Mouse (Mus musculus): ENCODE data around the gene Sycp1.

Gene Sycp1

DNA sequence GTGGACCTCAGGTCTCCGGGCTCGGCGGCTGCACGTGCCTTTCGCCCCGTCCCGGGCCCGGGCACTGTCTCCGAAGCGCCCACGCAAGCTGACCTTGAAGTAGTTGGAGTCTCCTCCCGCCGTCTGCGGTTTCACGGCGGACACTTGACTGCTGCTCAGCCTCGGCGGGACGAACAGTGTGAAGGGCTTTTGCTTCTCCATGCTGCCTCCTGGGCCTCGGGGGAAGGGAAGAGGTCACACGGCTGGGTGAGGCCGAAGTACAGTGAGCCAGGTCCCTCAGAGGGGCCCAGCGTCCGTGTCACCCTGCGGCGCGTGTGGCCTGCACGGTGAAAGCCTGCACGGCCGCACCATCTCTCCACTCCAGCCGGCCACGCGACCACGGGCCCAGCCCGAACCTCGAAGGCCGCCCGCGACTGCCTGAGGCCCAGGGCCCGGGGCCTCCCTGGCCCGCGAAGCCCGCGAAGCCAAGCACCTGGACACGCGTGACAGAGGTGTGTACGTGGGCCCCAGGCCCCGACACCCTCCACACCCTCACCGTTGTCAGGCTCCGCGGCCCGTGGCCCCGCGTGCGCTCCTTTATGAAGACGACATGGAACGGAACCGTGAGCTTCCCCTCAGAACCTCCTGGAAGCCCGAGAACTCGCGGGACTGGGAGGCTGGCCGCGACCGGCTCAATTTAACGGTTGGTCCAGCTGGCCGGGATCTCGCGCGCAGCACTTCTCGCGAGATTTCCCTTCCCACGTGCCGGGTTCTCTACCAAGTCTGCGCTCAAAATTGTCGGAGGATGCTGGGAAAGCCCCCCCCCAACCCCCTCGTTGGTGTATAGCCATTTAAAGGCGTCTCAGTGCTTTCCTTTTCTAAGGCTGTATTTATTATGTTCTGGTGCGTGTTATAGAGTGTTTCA, at the start of gene Sycp1:
Gene Sycp1 (minus strand): TSS at position 650 of the 904 bp plus-strand sequence.
- DNase-seq (ENCODE audit: low spot score) = no peak

DNA sequence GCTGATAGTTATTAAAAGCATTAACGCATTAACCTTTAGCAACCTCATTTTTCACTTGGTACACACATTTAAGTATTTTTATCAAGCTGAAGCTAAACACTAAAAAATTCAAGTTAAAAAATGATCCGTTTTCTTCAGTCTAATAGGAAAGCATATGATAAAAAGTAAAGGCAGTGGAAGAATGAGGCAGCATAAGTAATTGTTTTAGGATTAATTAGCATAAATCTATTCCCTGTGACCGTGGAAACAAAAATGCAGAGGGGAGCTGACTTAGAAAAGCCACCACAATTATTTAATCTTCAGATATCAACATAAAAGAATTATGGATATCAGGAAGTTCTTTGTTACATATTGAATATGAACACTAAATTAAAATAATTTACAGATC, 44.4 kb upstream of the Sycp1 start:
- DNase-seq (ENCODE audit: low spot score) = no peak

DNA sequence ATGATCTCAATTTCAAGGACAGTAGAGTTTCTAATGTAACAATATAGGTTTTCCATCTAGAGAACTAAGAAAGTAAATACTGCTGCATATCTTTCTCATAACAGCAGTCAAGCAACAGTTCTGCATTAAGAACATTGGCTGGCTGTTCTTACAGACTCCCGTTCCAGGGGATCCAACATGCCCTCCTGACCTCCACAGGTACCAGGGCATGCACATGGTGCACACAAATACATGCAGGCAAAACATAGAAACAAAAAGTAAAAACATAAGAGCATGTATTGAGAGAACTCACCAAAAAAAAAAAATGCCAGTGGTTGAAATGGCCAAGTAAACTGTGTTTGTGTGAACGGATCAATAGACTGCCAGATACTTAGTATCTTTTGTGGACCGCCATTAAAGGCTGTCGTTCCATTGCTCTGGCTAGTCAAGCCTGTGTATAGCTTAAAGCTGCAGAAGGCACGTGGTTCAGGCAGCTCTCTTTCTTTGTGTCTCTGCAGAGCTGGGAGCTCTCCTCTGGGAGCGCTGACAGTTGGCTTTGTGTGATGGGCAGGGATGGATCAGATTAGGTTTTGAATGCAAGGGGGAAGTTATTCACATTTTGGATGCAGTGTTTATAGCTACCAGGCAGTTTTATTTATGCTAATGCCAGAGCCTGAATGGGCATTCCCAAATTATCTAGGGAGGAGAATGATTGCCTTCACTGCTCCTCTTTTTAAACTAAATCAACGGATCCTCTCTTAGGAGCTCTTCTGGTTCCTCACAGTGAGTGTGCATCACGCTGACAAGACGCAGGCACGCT, 43.8 kb upstream of the Sycp1 start:
- no peak for DNase-seq (ENCODE audit: low spot score)

DNA sequence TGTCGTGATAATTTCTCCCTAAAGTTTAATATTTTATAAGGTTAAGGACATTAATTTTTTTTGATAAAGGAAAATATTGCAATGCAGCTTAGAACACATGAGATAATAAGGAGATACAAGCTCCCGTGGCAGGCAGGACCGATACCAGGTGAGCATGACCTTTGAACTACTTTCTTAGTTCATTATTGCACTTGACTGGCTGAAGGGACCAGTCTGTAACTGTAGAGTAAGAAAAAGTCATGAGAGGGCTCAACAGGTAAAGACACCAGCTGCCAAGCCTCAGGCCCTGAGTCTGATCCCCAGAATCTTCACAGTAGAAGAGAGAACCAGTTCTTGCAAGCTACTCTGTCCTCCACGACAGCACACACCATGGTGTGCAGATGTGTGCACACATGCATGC, 41.0 kb upstream of the Sycp1 start:
- DNase-seq (ENCODE audit: low spot score) = no peak

DNA sequence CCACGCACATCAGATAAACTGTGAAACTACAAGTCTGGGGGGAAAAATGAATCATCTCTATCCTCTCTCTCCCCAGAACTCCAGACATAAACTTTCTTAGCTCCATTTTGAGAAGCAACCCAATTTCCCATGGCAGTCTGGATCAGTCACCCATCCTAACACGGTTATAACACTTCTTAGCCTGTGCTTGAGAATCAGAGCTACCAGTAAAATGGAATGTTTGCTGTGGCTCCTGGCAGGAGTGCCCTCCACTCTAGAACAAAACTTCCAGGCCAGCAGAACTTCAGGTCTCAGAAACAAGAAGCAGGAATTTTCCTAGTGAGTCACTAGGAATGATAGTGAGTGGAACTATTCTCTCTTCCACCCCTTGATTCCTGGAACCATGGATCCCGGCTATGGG, 34.6 kb upstream of the Sycp1 start:
- no peak for DNase-seq (ENCODE audit: low spot score)

DNA sequence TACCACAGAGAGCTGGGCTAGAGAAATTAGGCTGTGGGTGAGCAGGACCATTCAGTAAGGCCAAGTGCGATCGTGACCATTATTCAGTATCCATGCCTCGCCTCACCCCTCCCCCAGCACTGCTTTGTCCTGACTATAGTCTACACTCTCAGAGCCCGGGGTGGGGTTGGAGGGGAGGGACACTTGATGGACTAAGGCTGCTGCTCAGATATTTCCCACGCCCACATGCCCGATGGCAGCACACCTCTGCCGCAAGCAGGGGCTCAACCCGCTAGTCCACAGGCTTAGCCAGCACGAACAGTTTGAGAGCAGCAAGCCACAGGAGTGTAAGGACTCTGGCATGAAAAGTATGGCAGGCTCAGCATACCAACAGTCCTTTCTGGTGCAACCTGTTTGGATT, 34.2 kb upstream of the Sycp1 start:
- DNase-seq (ENCODE audit: low spot score) = no peak

DNA sequence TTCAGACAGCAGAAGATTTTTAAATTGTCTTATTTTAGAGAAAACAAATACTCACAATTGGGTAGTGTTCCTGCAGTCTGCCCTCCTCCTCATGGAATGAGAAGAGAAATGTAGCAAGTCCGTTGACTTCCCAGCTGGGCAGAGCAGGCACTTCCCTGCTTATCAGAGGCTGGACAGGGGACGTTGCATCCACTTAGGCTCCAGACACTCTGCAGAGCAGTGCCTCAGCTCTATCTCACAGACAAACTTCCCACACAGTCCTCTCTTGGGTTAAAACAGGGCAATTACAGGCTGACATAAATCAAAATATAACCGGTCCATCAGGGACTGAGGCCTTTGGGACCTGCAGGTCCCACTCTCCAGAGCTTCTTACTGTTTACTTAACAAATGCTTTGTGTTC, 28.1 kb upstream of the Sycp1 start, which contains the start of gene Nr1h5:
Gene Nr1h5 (minus strand): TSS at position 101 of the 400 bp plus-strand sequence.
- DNase-seq (ENCODE audit: low spot score) = no peak

DNA sequence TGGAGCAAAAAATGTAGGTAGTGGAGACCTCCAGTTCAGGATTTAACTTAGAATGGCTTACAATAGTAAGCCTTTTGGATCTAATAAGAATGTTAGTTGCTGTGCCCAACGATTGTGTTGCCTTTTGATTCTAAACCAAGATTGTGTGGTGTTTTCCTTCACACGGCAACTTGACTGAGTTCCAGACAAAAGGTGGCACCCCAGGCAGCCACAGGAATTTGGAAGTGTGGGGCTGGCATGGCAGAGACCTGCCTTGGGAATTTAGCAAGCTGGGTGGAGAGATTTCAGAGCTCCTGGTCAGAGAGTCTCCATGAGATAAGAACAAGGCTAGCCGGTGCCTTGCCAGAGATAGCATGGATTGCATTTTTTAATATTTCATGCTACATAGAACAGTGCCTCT, 19.7 kb upstream of the Sycp1 start:
- no peak for DNase-seq (ENCODE audit: low spot score)

DNA sequence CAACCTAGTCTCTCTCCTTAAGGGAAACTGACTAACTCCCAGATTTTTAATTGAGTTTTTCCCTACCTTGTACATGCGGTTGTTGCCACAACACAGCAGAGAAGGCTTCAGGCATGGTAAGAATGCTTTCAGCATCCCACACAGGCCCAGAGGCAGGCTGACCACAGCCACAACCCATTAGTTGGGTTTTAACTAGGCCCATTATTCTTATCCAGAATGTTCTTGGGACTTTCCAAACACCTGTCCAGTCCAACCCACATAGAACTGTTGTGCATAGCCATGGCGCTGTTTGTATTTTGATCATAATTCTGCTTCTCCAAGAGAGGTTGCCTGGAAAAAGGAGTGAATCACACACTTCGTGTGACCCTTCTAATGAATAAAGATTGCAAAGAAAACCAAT, 19.2 kb upstream of the Sycp1 start:
- DNase-seq (ENCODE audit: low spot score) = no peak

DNA sequence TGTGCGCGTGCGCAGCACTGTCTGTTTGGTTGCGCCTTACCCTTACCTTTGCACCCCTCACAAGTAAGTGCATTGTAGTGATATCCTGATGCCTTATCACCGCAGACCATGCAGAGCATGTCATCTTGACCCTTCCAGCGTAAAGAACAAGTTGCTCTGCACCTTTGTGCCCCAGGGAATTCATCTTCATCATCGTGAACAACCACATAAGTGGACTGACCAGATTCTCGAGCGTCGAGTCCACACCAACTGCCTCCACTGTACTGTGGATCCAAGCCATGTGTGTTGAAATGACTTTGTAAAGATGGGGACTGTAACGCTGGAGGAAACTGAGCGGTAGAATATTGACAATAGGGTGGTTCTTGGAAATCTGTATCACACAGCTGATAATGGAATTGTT, 18.6 kb upstream of the Sycp1 start:
- DNase-seq (ENCODE audit: low spot score) = no peak

DNA sequence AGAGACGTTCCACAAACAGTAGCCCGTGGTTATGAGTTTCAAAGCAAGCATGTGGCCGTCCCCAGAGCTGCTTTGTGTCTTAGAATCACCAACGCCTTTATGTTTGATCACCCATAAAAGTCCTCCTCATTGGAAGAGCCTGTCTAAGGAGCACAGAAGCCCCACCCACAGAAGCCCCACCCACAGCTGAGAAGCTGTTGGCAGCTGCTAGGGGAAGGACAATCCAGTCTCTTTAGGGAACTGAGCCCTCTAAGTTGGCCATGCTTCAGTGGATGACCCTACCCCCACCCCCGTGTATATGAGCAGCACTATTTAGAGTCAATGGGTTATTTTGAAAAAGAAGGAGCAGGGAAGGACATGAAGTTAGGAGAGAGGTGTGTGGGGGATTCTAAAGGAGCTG, 11.0 kb upstream of the Sycp1 start:
- DNase-seq (ENCODE audit: low spot score) = no peak

DNA sequence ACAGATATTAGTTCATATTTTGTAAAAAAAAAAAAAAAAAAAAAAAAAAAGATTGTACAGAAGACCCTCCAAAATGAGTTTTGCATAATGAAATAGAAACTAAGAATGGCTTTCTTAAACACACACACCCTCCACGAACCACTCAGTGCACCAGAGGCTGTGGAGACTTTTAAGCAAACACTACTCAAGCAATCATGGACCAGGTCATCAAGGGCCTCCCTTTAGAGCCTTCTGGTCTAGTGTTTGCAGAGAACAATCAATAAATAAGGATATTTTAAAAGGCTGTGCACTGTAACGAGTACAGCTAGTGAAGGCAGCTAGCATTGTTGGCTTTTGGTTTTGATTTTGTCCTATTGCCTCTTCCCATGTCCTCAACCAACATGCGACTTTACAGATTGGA, 10.4 kb upstream of the Sycp1 start:
- no peak for DNase-seq (ENCODE audit: low spot score)

DNA sequence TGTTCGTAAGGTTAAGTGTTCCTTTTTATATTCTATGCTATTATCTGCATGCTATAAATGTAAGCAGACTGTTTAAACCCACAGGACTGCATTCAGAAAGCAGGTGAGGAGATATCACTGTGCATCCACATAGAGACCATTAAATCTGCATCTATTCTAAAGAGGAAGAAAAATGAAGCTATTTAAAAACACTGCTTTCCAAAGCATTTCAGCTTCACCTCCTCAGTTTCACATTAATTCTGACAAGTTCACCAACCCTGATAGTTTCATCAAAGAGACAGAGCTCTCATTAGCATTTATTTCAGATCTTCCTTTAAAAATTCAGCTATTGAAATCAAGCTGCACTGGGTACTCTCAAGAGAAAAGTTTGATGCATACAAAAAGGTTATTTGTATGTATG, 2.2 kb upstream of the Sycp1 start:
- no peak for DNase-seq (ENCODE audit: low spot score)

DNA sequence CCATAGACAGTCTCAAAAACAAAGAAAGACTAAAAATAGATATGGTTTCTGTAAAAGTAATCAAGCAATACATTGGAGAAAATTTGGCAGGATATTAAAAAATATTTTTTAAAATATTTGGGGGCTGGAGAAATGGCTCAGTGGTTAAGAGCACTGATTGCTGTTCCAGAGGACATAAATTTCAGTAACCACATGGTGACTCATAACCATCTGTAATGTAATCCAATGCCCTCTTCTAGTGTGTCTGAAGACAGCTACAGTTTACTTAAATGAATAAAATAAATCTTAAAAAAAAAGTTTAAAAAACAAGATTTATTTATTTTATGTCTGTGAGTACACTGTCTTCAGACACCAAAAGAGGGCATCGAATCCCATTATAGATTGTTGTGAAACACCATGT, 36.8 kb downstream of the Sycp1 start:
- DNase-seq (ENCODE audit: low spot score) = no peak

DNA sequence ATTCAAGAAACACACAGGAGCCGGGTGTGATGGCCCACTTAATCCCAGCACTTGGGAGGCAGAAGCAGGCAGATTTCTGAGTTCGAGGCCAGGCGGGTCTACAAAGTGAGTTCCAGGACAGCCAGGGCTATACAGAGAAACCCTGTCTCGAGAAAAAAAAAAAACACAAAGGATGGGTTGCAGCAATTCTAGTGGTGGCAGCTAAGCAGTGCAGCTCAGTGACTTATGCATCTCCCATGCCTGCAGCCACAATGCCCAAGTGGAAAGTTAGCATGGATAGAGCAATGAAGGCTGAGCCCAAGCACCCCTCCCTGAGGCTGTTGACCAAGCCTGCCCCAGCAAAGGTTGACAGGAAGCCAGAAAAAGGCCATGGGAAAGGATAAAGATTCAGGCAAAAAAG, 55.4 kb downstream of the Sycp1 start:
- no peak for DNase-seq (ENCODE audit: low spot score)

DNA sequence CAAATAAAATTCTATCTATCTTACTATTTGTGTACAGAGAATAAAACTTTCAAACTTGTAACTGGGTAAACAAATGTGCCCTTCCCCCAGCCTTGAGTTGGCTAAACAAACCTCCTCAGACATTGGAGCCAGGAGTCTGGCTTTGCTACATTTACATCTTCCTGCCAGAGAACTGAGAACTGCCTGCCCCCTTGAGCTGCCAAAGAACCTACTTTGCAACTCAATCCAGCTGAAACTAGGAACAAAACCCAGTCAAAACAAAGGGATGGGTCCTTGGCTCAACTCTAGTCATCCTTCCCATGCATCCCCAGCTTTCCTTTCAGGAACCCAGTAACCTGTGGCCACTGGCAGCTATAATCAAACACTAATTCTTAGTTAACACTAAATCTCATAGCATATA, 87.2 kb downstream of the Sycp1 start:
- DNase-seq (ENCODE audit: low spot score) = no peak

DNA sequence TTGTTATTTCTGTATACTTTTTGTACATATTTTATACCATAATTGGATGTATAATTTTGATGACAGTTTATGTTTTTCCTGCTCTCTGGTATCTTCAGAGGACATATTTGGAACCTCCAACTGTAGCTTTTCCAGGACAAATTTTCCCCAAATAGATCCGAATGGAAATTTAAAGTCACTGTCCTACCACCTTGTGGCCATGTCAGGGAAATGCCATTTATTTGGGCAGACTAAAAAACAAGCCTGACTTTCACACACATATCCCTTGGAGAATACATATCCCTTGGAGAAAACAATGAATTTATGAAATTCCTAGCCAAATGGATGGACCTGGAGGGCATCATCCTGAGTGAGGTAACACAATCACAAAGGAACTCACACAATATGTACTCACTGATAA, 93.5 kb downstream of the Sycp1 start:
- DNase-seq (ENCODE audit: low spot score) = no peak

DNA sequence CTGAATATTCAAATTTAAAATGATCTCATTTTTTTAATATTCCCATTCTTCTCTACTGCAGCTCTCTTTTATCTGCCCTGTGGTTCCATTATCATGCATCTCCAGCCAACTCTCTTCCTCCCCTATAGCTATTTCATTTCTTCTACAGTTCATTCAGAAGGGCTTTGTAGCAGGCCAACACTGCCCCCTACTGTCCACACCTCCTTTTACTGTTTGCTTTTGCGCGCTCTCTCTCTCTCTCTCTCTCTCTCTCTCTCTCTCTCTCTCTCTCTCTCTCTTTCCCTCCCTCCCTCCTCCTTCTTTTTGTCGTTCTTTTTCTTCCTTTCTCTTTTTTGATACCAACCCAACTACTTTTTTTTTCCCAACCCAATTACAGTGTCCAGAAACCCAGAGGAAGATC, 132.0 kb downstream of the Sycp1 start:
- no peak for DNase-seq (ENCODE audit: low spot score)

DNA sequence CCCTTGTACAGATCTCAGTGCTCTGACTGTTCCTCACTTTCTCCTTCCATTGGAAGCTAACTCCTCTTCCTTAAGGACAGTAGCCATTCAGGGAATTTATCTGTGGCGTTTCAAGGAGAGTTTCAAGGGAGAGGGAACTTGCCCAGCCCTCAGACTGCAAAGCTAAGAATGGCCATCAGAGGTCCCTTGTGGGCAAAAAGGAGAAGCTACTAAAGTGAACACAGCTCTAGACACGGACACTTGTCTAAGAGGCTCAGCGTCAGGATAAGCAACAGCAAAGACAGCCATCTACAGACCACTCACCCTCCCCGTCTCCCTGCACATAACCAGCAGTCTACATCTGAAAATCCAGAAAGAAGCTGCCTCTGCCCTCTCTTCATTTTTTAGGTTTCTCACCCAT, 148.5 kb downstream of the Sycp1 start:
- no peak for DNase-seq (ENCODE audit: low spot score)

DNA sequence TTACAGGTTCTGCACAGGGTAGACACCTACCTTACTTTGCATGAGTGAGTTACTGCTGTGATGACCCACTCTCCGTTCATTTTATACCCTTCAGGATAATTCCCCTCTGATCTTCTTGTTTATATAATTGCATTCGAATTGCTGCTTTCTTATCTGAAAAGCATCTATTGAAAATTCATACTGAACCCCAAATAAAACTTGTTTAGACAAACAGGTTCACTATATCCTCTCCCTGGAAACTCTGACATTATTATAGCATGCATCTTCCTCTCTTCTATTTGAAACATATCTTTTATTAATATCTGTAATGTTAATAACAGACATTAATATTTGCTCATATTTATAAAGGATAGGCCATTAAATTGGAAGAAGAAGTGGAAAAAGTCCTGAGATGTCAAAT, 153.3 kb downstream of the Sycp1 start, which contains the start of gene Tshb:
Gene Tshb (minus strand): TSS at position 101 of the 400 bp plus-strand sequence.
- no peak for DNase-seq (ENCODE audit: low spot score)

DNA sequence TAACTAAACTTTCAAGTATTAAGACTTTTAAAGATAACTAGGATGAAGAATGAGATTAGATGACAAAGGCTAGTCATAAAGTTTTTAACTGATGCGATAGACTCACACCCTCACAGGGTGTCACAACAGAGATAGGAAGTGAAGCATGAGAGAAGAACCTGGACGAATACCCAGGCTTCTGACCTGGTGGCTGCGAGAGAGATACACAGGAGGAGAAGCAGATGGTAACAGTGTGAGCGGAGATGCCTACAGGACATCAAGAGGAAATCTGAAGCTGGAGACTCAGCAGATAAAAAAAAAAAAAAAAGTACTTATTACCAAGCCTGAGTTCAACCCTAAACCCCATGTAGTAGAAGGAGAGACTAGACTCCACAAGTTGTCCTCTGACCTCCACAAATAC, 162.9 kb downstream of the Sycp1 start:
- no peak for DNase-seq (ENCODE audit: low spot score)

Data from ovary, adult 18-20 months (tissue).